Comparison of ENCODE assay signal across 8 mouse cellular contexts in genomic region chr9:108826700-108827340, GRCm38 (mm10). TPM values are rescaled to one million over a fixed set of nuclear protein-coding genes. Genes with fewer than 3 reads are reported as not detected.
A peak's percentile ranks its signal among the peaks of the same experiment; 100 is the strongest.
DNase-seq lines count a peak whose midpoint lies in the region; TF ChIP-seq lines count a peak whose summit lies in the region.

No protein-coding gene starts in this region.

- 2% methylated on average over 39 of the region's 39 CpGs for whole genome bisulfite sequencing in forebrain, embryonic 10.5 days

- no peaks in the 10 kb centered on the region for H3K9me3 ChIP-seq in E14TG2a.4 (ENCODE audit: low read length)
- H3K9me3 ChIP-seq in forebrain, embryonic 10.5 days: no peaks in the 10 kb centered on the region

- peaks cover 27% of the 10 kb centered on the region for H3K36me3 ChIP-seq in E14TG2a.4 (ENCODE audit: insufficient read depth, low read length)
- H3K36me3 ChIP-seq in forebrain, embryonic 10.5 days (replicated peaks): peaks cover 12% of the 10 kb centered on the region; the same call in 1 of the 2 replicates

- intact Hi-C loops in heart, postnatal 10 days (cut with DNase I): no loop called here

- H3K4me1 ChIP-seq in E14TG2a.4 (replicated peaks; ENCODE audit: low read depth, low read length): peaks cover 50% of the 10 kb centered on the region
- peaks cover 4% of the 10 kb centered on the region; the same call in 1 of the 2 replicates for H3K4me1 ChIP-seq in brown adipose tissue, adult 24 weeks (ENCODE audit: control insufficient read depth, insufficient read depth, insufficient read length, low read length)
- H3K4me1 ChIP-seq in forebrain, embryonic 10.5 days: peaks cover 48% of the 10 kb centered on the region

- peaks cover 68% of the 10 kb centered on the region for H3K27me3 ChIP-seq in E14TG2a.4 (ENCODE audit: insufficient read depth, low read length)
- H3K27me3 ChIP-seq in forebrain, embryonic 10.5 days (ENCODE audit: poor library complexity, severe bottlenecking): peaks cover 92% of the 10 kb centered on the region

- DNase-seq in forebrain, embryonic 10.5 days (ENCODE audit: extremely low spot score, low spot score): peak; percentile 84
- peak; percentile 82 to 87 for DNase-seq in heart, postnatal 10 days
- DNase-seq in kidney, postnatal 25 days: peak; percentile 80 to 86
- peak; percentile 81 for DNase-seq in lung, postnatal 10 days
- DNase-seq in ovary, adult 18-20 months (ENCODE audit: low spot score): peak; percentile 42
- peak; percentile 81 for DNase-seq in thymus, postnatal 0 days (ENCODE audit: low spot score)

- H3K4me3 ChIP-seq in E14TG2a.4 (replicated peaks; ENCODE audit: low read length): peak overlapping the region; percentile 80
- H3K4me3 ChIP-seq in brown adipose tissue, adult 24 weeks (ENCODE audit: insufficient read depth, low read depth, low read length): peak overlapping the region; percentile 31
- H3K4me3 ChIP-seq in forebrain, embryonic 10.5 days: peak overlapping the region; percentile 69

- H3K27ac ChIP-seq in brown adipose tissue, adult 24 weeks (replicated peaks; ENCODE audit: low read depth, low read length): no peak overlapping the region
- H3K27ac ChIP-seq in forebrain, embryonic 10.5 days: no peak overlapping the region

- no peak for TF ChIP-seq CTCF in E14TG2a.4 (conservative IDR thresholded peaks at IDR 0.05; ENCODE audit: low read length)

RNA-seq across cellular contexts. Expression of gene Celsr3, which starts 0.7 kb away (rescaled TPM):
- not detected in 2 replicates for polyA plus RNA-seq in brown adipose tissue, adult 24 weeks (2012; ENCODE audit: insufficient read depth, insufficient read length, missing spikeins)
- polyA plus RNA-seq in forebrain, embryonic 10.5 days (2016; fragmentation: Nextera tagmentation; extraction: Ambion mirVana): 1.5 and 2.1 TPM in 2 replicates
- under 1 TPM; 0.22 to 0.24 TPM for total RNA-seq in heart, postnatal 10 days (2021)
- 0.01 and 0.08 TPM in 2 replicates for polyA plus RNA-seq in thymus, postnatal 0 days (2015; fragmentation: Nextera tagmentation; extraction: Ambion mirVana)

RNA-seq across cellular contexts. Expression of gene Nckipsd, which starts 18.7 kb away (rescaled TPM):
- polyA plus RNA-seq in brown adipose tissue, adult 24 weeks (2012; ENCODE audit: insufficient read depth, insufficient read length, missing spikeins): 3.9 and 6.4 TPM in 2 replicates
- polyA plus RNA-seq in forebrain, embryonic 10.5 days (2016; fragmentation: Nextera tagmentation; extraction: Ambion mirVana): 14.1 and 18.8 TPM in 2 replicates
- total RNA-seq in heart, postnatal 10 days (2021): 10 to 100 TPM in 1 of 2 experiments, 1 to 10 TPM in 1; 9.0 to 11.5 TPM
- 5.7 and 6.4 TPM in 2 replicates for polyA plus RNA-seq in thymus, postnatal 0 days (2015; fragmentation: Nextera tagmentation; extraction: Ambion mirVana)

RNA-seq across cellular contexts. Expression of gene Slc26a6, which starts 26.3 kb away (rescaled TPM):
- 4.4 and 7.5 TPM in 2 replicates for polyA plus RNA-seq in brown adipose tissue, adult 24 weeks (2012; ENCODE audit: insufficient read depth, insufficient read length, missing spikeins)
- 11.5 and 11.6 TPM in 2 replicates for polyA plus RNA-seq in forebrain, embryonic 10.5 days (2016; fragmentation: Nextera tagmentation; extraction: Ambion mirVana)
- total RNA-seq in heart, postnatal 10 days (2021): 10 to 100 TPM; 13.6 to 18.0 TPM
- 7.5 and 8.5 TPM in 2 replicates for polyA plus RNA-seq in thymus, postnatal 0 days (2015; fragmentation: Nextera tagmentation; extraction: Ambion mirVana)

RNA-seq across cellular contexts. Expression of gene Ip6k2, which starts 43.2 kb away (rescaled TPM):
- 14.0 and 16.2 TPM in 2 replicates for polyA plus RNA-seq in brown adipose tissue, adult 24 weeks (2012; ENCODE audit: insufficient read depth, insufficient read length, missing spikeins)
- polyA plus RNA-seq in forebrain, embryonic 10.5 days (2016; fragmentation: Nextera tagmentation; extraction: Ambion mirVana): 78.3 and 89.3 TPM in 2 replicates
- total RNA-seq in heart, postnatal 10 days (2021): 10 to 100 TPM; 39.6 to 42.0 TPM
- 40.9 and 49.8 TPM in 2 replicates for polyA plus RNA-seq in thymus, postnatal 0 days (2015; fragmentation: Nextera tagmentation; extraction: Ambion mirVana)
